Mouse (Mus musculus): ENCODE measurements around the gene Arhgef10l. TPM values are rescaled to one million over a fixed set of nuclear protein-coding genes. Genes with fewer than 3 reads are reported as not detected.

The Arhgef10l gene
- polyA plus RNA-seq, 1 experiment from 2014 or later, result 15.8 TPM

DNA sequence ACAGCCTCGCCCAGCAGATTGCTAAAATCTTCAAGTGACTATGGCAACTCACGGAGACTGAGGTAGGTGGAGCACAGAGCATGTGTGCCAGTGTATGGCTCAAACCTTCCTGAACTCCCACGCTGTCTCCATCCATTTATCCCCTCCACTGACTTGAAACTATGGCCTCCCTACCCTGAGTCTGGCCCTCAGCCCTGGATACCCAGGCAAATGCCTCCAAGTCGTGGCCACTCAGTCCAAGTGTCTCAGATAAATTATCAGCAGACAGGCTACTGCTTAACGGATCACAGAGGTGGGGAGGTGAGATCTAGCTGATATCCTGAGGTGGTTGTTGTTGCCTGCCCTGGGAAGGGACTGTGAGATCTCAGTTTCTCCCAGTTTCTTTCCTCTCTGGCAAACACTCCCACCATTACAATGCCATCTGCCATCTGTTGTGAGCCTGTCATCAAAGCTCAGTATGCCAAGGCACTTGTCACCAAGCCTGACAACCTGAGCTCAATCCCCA, 24.3 kb downstream of the Arhgef10l start:
- H3K27me3 ChIP-seq (ENCODE audit: control insufficient read depth, insufficient read depth, low read depth, low read length), result no peaks in the 10 kb centered on the region
- H3K27ac ChIP-seq (ENCODE audit: low read length), result no peak overlapping the region
- 48% methylated on average over 5 of the region's 5 CpGs for WGBS
- H3K9ac ChIP-seq (ENCODE audit: low read length), result no peak overlapping the region
- no peak for ATAC-seq (ENCODE audit: low read depth)
- H3K9me3 ChIP-seq (ENCODE audit: control insufficient read depth, low read length), result peaks cover 2% of the 10 kb centered on the region; the same call in 1 of the 2 replicates
- peaks cover 1% of the 10 kb centered on the region; the same call in 1 of the 2 replicates for H3K4me1 ChIP-seq (replicated peaks; ENCODE audit: control insufficient read depth, insufficient read depth, low read length)
- no peak overlapping the region for H3K4me3 ChIP-seq (ENCODE audit: low read length)
- H3K4me2 ChIP-seq (ENCODE audit: low read depth, low read length), result no peak overlapping the region
- H3K36me3 ChIP-seq (ENCODE audit: control insufficient read depth, insufficient read depth, low read length), result peaks cover 4% of the 10 kb centered on the region; the same call in 1 of the 2 replicates

DNA sequence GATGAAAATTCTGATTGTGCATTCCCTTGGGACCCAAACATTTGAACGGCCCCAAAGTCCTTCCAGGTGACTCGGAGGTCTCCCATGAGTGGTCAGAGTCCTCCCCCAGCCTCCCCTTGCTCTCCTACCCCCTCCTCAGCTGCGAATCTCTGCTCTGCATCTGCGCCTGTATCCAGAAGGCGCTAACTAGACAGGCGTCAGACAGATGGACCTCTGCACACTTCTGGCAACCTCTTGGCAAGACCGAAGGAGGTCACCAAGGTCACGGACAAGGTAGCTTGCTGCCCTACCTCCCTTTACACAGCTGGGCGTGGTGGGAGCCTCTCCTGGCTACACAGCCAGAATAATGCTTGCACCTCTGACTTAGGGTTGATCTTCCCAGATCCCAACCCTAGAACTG, 25.1 kb downstream of the Arhgef10l start:
- Histone ChIP-seq H3K4me2 (ENCODE audit: low read depth, low read length) (no peak overlapping the region), H3K27me3 (ENCODE audit: control insufficient read depth, insufficient read depth, low read depth, low read length) (no peaks in the 10 kb centered on the region), H3K9me3 (ENCODE audit: control insufficient read depth, low read length) (peaks cover 2% of the 10 kb centered on the region; the same call in 1 of the 2 replicates), H3K9ac (ENCODE audit: low read length) (no peak overlapping the region), H3K36me3 (ENCODE audit: control insufficient read depth, insufficient read depth, low read length) (peaks cover 4% of the 10 kb centered on the region; the same call in 1 of the 2 replicates), H3K27ac (ENCODE audit: low read length) (no peak overlapping the region), H3K4me3 (ENCODE audit: low read length) (no peak overlapping the region), H3K4me1 (replicated peaks; ENCODE audit: control insufficient read depth, insufficient read depth, low read length) (no peaks in the 10 kb centered on the region; the same call in 1 of the 2 replicates)
- 75% methylated on average over 9 of the region's 9 CpGs for WGBS
- no peak for ATAC-seq (ENCODE audit: low read depth)

DNA sequence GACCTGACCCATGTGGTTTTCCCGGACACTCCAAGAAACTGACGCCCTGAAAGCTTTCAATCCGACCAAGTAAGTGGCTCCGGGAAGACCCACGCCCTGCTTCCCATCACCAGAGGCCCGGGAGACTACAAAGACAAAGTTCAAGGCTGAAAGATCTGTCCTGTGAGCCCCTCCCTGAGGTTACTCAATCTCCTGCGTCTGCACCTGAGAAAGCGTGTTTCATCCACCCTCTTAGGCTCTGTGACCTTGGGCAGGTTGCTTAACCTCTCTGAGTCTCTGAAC, 25.6 kb downstream of the Arhgef10l start:
- Histone ChIP-seq H3K27ac (ENCODE audit: low read length) (no peak overlapping the region), H3K9ac (ENCODE audit: low read length) (no peak overlapping the region), H3K9me3 (ENCODE audit: control insufficient read depth, low read length) (peaks cover 2% of the 10 kb centered on the region; the same call in 1 of the 2 replicates), H3K4me3 (ENCODE audit: low read length) (no peak overlapping the region), H3K4me2 (ENCODE audit: low read depth, low read length) (no peak overlapping the region), H3K4me1 (replicated peaks; ENCODE audit: control insufficient read depth, insufficient read depth, low read length) (no peaks in the 10 kb centered on the region; the same call in 1 of the 2 replicates), H3K27me3 (ENCODE audit: control insufficient read depth, insufficient read depth, low read depth, low read length) (no peaks in the 10 kb centered on the region), H3K36me3 (ENCODE audit: control insufficient read depth, insufficient read depth, low read length) (peaks cover 4% of the 10 kb centered on the region; the same call in 1 of the 2 replicates)
- WGBS, result 79% methylated on average over 8 of the region's 8 CpGs
- ATAC-seq (ENCODE audit: low read depth), result no peak

DNA sequence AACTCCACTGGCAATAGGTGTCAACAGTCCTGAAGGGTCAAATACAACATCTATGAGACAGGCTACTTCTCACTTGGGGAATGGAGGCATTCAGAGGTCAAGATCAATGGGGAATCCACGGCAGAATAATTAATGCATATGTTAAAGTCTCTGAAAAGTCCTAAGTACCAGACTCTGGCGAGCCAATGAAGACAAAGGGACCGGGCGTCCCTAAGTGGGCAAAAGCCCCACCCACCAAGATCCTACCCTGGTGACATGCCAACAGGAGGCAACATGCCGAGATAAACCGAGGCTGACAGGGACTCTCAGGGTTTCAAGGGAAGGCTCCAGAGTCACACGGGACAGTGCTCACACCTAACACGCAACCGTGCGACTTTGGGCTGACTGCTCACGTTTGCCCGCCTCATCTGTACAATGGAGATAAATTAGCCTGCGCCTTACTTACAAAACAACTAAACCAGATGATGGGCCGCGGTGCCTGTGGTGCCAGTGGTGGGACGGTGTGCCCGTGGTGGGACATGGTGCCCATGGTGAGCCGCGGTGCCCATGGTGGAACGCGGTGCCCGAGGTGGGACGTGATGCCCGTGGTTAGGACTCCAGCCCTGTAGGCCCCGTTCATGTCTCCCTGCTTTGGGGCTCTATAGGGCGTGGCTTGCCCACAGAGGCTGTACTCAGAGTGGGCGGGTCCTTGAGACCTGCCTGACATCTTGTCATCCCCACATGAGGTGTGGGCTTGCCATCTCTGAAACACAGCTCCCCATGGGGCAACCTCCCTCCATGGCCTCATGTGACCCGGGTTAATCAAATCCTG, 26.2 kb downstream of the Arhgef10l start:
- Histone ChIP-seq H3K9ac (ENCODE audit: low read length) (no peak overlapping the region), H3K9me3 (ENCODE audit: control insufficient read depth, low read length) (peaks cover 2% of the 10 kb centered on the region; the same call in 1 of the 2 replicates), H3K4me2 (ENCODE audit: low read depth, low read length) (no peak overlapping the region), H3K27me3 (ENCODE audit: control insufficient read depth, insufficient read depth, low read depth, low read length) (no peaks in the 10 kb centered on the region), H3K4me1 (replicated peaks; ENCODE audit: control insufficient read depth, insufficient read depth, low read length) (no peaks in the 10 kb centered on the region; the same call in 1 of the 2 replicates), H3K4me3 (ENCODE audit: low read length) (no peak overlapping the region), H3K27ac (ENCODE audit: low read length) (no peak overlapping the region), H3K36me3 (ENCODE audit: control insufficient read depth, insufficient read depth, low read length) (peaks cover 4% of the 10 kb centered on the region; the same call in 1 of the 2 replicates)
- WGBS, result 89% methylated on average over 28 of the region's 28 CpGs
- ATAC-seq (ENCODE audit: low read depth), result no peak

DNA sequence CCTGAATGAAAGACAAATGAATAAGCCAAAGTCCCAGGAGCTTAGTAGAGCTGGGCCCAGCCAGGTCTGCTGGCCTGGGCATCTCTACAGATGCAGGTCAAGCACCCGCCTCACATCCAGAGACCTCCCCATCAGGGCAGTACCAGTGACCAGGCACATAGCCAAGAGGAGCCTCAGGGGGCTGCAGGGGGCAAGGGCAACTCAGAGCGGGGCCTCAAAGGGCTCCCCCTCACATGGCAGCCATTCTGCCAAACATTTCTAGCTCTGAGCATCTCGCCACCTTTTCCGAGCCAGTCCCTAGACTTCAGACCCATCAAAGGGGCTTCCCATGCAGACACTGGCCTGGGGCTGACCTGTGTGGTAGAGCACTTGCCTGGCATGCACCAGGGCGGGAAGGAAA, 27.2 kb downstream of the Arhgef10l start:
- no peaks in the 10 kb centered on the region; the same call in 1 of the 2 replicates for H3K4me1 ChIP-seq (replicated peaks; ENCODE audit: control insufficient read depth, insufficient read depth, low read length)
- no peak overlapping the region for H3K27ac ChIP-seq (ENCODE audit: low read length)
- no peaks in the 10 kb centered on the region for H3K27me3 ChIP-seq (ENCODE audit: control insufficient read depth, insufficient read depth, low read depth, low read length)
- 89% methylated on average over 5 of the region's 5 CpGs for WGBS
- H3K9ac ChIP-seq (ENCODE audit: low read length), result no peak overlapping the region
- peaks cover 4% of the 10 kb centered on the region; the same call in 1 of the 2 replicates for H3K36me3 ChIP-seq (ENCODE audit: control insufficient read depth, insufficient read depth, low read length)
- no peak overlapping the region for H3K4me2 ChIP-seq (ENCODE audit: low read depth, low read length)
- peaks cover 2% of the 10 kb centered on the region; the same call in 1 of the 2 replicates for H3K9me3 ChIP-seq (ENCODE audit: control insufficient read depth, low read length)
- H3K4me3 ChIP-seq (ENCODE audit: low read length), result no peak overlapping the region
- no peak for ATAC-seq (ENCODE audit: low read depth)

DNA sequence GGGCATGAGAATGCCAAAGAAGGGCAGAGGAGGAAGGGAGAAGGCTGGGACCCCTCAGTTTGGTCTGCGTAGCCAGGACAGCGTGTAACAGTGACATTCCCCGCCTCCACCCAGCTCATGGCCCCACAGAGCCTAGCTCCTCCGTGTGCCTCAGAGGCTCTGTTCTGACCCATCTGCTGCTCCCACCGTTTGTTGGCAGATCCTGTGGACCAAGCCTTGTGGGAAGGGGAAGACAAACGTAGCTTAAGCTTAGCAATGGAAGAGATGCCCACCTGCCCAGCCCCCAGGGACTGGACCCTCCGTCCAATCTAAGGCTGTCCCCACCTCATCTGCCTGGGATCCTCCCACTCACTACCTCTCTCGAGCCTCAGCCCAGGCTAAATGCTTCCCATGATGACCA, 28.5 kb downstream of the Arhgef10l start:
- H3K4me2 ChIP-seq (ENCODE audit: low read depth, low read length), result no peak overlapping the region
- H3K9me3 ChIP-seq (ENCODE audit: control insufficient read depth, low read length), result no peaks in the 10 kb centered on the region
- no peak overlapping the region for H3K4me3 ChIP-seq (ENCODE audit: low read length)
- H3K27ac ChIP-seq (ENCODE audit: low read length), result no peak overlapping the region
- H3K36me3 ChIP-seq (ENCODE audit: control insufficient read depth, insufficient read depth, low read length), result no peaks in the 10 kb centered on the region
- H3K27me3 ChIP-seq (ENCODE audit: control insufficient read depth, insufficient read depth, low read depth, low read length), result no peaks in the 10 kb centered on the region
- 65% methylated on average over 8 of the region's 8 CpGs for WGBS
- no peak overlapping the region for H3K9ac ChIP-seq (ENCODE audit: low read length)
- no peaks in the 10 kb centered on the region; the same call in 1 of the 2 replicates for H3K4me1 ChIP-seq (replicated peaks; ENCODE audit: control insufficient read depth, insufficient read depth, low read length)
- ATAC-seq (ENCODE audit: low read depth), result no peak

DNA sequence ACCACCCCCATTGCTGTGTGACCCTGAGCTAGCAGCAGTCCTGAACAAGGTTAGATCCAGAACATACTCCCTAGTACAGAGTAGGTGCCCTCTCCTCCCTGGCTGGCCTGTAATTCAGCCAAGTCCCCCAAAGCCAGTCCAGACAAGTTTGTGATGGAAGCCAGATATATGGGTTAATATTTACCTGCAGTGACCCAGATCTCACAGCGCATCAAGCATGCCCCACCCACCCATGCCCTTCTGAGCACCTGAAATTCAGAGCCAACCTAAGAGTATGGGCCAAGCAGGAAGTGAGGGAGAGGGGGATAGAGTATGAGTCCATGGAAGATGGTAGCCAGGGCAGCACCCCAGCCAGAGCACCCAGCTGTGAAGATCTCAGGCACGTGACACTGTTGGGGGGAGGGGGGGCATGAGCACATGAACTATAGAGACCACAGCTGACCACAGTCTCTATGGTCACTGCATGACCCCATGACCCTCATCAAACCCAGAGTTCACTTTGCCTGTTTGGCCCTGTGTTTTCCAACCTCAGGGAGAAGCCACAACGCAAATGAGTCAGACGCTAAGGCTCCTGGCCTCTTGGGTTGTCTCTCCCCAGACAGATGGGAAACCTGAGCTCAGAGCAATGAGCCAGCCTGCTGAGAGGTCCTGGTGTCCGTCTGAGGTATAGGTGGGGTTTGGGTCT, 29.4 kb downstream of the Arhgef10l start:
- Histone ChIP-seq H3K4me1 (replicated peaks; ENCODE audit: control insufficient read depth, insufficient read depth, low read length) (no peaks in the 10 kb centered on the region; the same call in none of the 2 replicates), H3K9me3 (ENCODE audit: control insufficient read depth, low read length) (no peaks in the 10 kb centered on the region), H3K4me3 (ENCODE audit: low read length) (no peak overlapping the region), H3K27me3 (ENCODE audit: control insufficient read depth, insufficient read depth, low read depth, low read length) (no peaks in the 10 kb centered on the region), H3K36me3 (ENCODE audit: control insufficient read depth, insufficient read depth, low read length) (no peaks in the 10 kb centered on the region), H3K27ac (ENCODE audit: low read length) (no peak overlapping the region), H3K4me2 (ENCODE audit: low read depth, low read length) (no peak overlapping the region), H3K9ac (ENCODE audit: low read length) (no peak overlapping the region)
- WGBS, result 43% methylated on average over 5 of the region's 5 CpGs
- ATAC-seq (ENCODE audit: low read depth), result no peak

DNA sequence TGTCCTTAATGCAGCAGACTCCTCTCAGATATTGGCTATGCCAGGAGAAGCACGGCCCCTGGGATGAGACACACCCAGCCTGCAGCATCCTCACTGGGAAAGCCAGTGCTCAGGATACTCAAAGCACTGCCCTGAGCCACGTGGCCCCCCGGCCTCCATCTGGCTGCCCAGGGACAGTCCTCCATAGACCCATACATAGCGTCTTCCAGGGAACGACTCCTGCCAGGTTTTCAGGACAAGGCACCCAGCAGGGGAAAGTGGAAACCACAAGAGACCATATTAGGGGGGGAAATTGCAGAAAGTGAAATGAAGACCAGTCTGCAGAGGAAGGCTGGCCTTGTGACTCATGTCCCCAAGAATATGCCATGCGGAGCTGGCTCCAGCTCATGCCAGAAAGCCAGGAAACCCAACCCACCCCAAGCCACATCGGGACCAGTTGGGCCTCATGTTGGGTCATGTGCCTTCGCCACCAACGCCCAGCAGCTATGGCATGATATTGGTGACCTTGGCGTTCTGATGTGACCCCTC, 30.9 kb downstream of the Arhgef10l start:
- no peak overlapping the region for H3K27ac ChIP-seq (ENCODE audit: low read length)
- 75% methylated on average over 10 of the region's 10 CpGs for WGBS
- H3K27me3 ChIP-seq (ENCODE audit: control insufficient read depth, insufficient read depth, low read depth, low read length), result no peaks in the 10 kb centered on the region
- no peak for ATAC-seq (ENCODE audit: low read depth)
- H3K4me1 ChIP-seq (replicated peaks; ENCODE audit: control insufficient read depth, insufficient read depth, low read length), result peaks cover 12% of the 10 kb centered on the region
- no peak overlapping the region for H3K4me3 ChIP-seq (ENCODE audit: low read length)
- H3K36me3 ChIP-seq (ENCODE audit: control insufficient read depth, insufficient read depth, low read length), result no peaks in the 10 kb centered on the region
- H3K4me2 ChIP-seq (ENCODE audit: low read depth, low read length), result no peak overlapping the region
- H3K9me3 ChIP-seq (ENCODE audit: control insufficient read depth, low read length), result no peaks in the 10 kb centered on the region
- no peak overlapping the region for H3K9ac ChIP-seq (ENCODE audit: low read length)

DNA sequence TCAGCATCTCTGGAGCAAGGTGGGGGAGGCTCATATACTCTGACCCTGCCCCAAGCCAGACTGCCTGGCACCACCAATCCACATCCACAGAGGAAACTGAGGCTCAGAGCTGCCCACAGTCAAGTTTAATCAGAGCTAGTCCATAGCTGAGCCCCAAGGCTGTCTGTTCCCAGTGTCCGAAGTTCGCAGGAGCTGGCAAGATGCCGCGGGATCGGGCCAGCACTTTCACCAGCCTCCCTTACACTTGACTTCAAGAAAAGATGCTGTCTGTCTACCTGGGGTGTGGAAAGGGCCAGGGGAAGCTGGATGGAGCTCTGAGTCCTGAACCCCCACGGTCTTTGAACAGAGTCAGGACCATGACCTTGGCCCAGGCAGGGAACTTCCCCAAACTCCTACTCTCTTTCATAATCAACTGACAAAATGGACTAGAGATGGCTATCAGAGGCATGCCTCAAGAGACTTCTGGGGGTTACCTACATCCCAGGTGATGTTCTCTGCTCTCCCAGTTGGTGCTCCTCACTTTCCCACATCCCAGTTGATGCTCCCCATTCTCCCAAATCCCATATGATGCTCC, 34.4 kb downstream of the Arhgef10l start:
- peak overlapping the region; percentile 48 for H3K9ac ChIP-seq (ENCODE audit: low read length)
- no peak overlapping the region for H3K4me3 ChIP-seq (ENCODE audit: low read length)
- peak overlapping the region; percentile 74 for H3K27ac ChIP-seq (ENCODE audit: low read length)
- no peaks in the 10 kb centered on the region for H3K27me3 ChIP-seq (ENCODE audit: control insufficient read depth, insufficient read depth, low read depth, low read length)
- no peaks in the 10 kb centered on the region for H3K9me3 ChIP-seq (ENCODE audit: control insufficient read depth, low read length)
- no peak for ATAC-seq (ENCODE audit: low read depth)
- no peaks in the 10 kb centered on the region for H3K36me3 ChIP-seq (ENCODE audit: control insufficient read depth, insufficient read depth, low read length)
- WGBS, result 74% methylated on average over 6 of the region's 6 CpGs
- no peak overlapping the region for H3K4me2 ChIP-seq (ENCODE audit: low read depth, low read length)
- H3K4me1 ChIP-seq (replicated peaks; ENCODE audit: control insufficient read depth, insufficient read depth, low read length), result peaks cover 20% of the 10 kb centered on the region

Measured in lung, embryonic 16.5 days (tissue).